Mouse (Mus musculus): ENCODE data around the gene Ndufa6. TPM values are rescaled to one million over a fixed set of nuclear protein-coding genes. Genes with fewer than 3 reads are reported as not detected.

The Ndufa6 gene
- 289 and 293 TPM in 2 replicates for polyA plus RNA-seq (2012; rRNA removed)

DNA sequence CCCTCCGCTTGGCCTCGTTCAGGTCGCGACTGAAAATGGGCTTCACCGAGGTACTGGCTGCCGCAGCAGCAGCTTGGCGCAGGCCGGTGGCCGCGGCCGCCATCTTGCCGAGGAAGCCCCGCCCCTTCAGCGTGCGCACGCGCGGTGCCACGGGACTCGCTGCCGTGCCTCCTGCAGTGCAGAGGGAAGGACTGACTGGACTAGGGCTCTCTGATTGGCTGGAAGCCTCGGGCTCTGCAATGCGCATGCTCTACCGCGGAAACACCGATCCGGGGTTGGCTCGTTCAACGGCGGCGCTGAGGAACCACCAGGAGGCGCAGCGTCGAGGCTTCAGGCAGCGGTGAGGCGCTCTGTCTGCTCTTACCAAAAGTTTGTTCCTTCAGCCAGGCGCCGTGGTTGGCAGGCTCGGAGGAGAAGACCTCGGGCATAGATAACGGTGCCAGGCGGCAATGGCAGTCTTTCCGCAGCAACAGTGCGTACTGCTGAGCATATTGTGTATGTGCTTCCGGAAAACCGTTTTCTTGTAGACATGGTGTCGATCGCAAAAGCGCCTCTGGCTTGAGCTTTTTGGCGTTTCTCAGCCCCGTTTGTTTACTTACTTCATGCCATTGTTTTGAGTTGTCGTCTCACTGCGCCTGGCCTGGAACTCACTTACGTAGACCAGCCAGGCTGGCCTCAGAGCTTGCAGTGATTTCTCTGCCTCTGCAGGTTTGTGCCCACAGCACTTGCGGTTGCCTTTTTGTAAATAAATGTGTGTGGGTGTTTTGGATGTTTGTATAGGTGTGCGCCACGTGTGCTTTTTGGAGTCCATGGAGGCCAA lies at the start of gene Ndufa6:
Ndufa6 (minus strand) TSS at position 197 of the 820 bp plus-strand sequence.

DNA sequence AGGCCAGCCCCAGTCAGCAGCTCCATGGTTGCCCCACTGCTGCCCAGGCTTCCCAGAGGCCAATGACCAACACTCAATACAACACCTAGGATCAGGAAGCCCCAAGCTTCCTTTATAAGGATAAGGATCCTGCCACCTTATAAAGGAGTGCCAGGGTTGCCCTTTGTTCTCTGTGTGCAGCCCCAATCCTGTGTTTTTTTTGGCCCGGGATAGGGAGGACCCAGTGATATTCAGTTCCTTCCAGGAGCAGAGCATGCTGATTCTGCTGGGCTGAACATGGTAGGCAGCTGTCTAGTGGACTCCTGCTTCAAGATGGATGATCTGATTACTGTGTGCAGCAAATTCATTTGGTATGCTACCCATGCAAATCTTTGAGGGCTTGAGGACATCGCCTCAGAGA lies 39.8 kb upstream of the Ndufa6 start, which contains the start of gene Cyp2d11:
Cyp2d11 (minus strand) TSS at position 101 of the 400 bp plus-strand sequence.

DNA sequence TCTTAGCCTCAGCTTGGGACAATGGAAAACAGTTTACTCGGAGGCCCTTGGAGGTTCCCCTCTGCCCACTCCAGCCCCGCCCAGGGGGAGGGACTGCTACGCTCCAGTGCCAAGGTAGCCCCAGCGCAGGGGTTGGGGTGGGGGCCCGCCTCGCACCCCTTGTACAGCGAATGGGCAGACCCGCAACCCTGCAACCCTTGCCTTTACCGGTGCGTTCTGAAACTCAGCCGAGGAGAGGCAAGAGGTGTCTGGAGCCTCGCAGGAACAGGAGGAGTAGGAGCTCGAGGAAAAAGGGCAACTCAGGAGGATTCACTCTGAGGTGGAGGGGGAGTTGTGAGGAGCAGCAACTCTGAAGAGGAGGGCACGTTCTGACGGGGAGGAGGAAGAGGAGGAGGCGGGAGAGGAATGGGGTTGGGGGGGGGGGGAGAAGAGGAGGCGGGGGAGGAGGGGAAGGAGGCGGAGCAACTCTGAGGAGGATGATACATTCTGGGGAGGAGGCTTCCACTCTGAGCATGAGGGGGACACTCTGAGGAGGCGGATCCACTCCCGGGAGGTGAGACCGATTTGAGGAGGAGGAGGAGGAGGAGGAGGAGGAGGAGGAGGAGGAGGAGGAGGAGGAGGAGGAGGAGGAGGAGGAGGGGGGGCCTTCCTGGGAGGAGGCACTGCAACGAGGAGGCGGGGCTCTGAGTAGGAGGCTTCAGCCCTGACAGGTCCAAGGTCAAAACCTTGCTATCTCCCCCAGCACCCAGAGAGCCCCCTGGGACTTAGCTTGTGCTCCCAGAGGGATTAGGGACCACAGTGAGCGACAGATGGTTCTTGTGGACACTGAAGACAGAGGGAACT lies 26.0 kb upstream of the Ndufa6 start, which contains the start of gene Cyp2d22:
Cyp2d22 (minus strand) TSS at position 390 of the 843 bp plus-strand sequence.

DNA sequence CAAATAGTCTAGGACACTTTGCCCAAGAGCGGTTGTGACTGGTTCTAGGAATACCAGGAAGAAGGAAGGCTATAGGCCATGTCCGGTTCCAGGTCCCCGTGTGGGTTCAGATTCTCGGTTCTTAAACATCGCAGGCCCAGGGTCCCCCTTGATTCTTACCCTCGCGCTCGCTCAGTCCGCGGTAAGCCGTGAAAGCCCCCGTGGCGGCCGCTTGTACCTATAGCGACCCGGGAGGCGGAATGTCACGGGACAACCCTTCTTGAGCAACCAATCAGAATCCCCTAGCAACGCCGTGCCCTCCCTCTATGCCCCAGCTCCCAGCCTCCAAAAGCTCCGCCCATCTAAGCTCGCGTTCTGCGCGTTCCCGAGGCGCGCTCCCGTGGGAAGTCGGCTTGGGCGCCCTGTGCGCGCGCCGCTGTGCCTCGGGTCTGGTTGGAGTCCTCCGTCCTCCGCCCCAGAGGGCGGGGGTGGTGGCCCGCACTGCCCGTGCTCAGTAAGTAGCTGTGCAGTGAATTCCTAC lies 15.5 kb downstream of the Ndufa6 start, which contains the start of the genes Naga, Pheta2 and Smdt1:
Naga (minus strand) TSS at position 333 of the 520 bp plus-strand sequence.
Pheta2 (plus strand) TSS at position 350 of the 520 bp plus-strand sequence.
Smdt1 (plus strand) TSS at position 367 of the 520 bp plus-strand sequence.

Other genes with a start within 250 kb of the Ndufa6 start
- gene Ccdc134, start 226.4 kb downstream of the Ndufa6 start, polyA plus RNA-seq (2012; rRNA removed) = 23.7 and 25.0 TPM in 2 replicates
- gene Srebf2, start 207.1 kb downstream of the Ndufa6 start, polyA plus RNA-seq (2012; rRNA removed) = 120 and 126 TPM in 2 replicates
- gene Shisa8, start 141.5 kb downstream of the Ndufa6 start, polyA plus RNA-seq (2012; rRNA removed) = 0.57 and 1.2 TPM in 2 replicates
- gene Tnfrsf13c, start 130.0 kb downstream of the Ndufa6 start, polyA plus RNA-seq (2012; rRNA removed) = 0.14 and 0.28 TPM in 2 replicates
- gene Cenpm, start 109.6 kb downstream of the Ndufa6 start, polyA plus RNA-seq (2012; rRNA removed) = 45.2 and 65.4 TPM in 2 replicates
- gene 1500009C09Rik, start 101.9 kb downstream of the Ndufa6 start, polyA plus RNA-seq (2012; rRNA removed) = 6.7 and 13.2 TPM in 2 replicates
- gene Sept3, start 79.4 kb downstream of the Ndufa6 start, polyA plus RNA-seq (2012; rRNA removed) = 154 and 257 TPM in 2 replicates
- gene Wbp2nl, start 55.4 kb downstream of the Ndufa6 start, polyA plus RNA-seq (2012; rRNA removed) = 0.18 and 0.19 TPM in 2 replicates
- gene Naga, start 15.4 kb downstream of the Ndufa6 start, polyA plus RNA-seq (2012; rRNA removed) = 47.0 and 64.3 TPM in 2 replicates
- gene Pheta2, start 15.4 kb downstream of the Ndufa6 start, polyA plus RNA-seq (2012; rRNA removed) = 4.6 and 5.6 TPM in 2 replicates
- gene Smdt1, start 15.4 kb downstream of the Ndufa6 start, polyA plus RNA-seq (2012; rRNA removed) = 188 and 236 TPM in 2 replicates
- gene Cyp2d22, start 25.9 kb upstream of the Ndufa6 start, polyA plus RNA-seq (2012; rRNA removed) = 11.4 and 15.8 TPM in 2 replicates
- not detected in 2 replicates for gene Cyp2d11, start 39.7 kb upstream of the Ndufa6 start, polyA plus RNA-seq (2012; rRNA removed)
- 0.34 and 0.62 TPM in 2 replicates for gene Cyp2d10, start 52.9 kb upstream of the Ndufa6 start, polyA plus RNA-seq (2012; rRNA removed)
- 0.09 TPM in 1 of 2 replicates, not detected in the other for gene Cyp2d9, start 79.1 kb upstream of the Ndufa6 start, polyA plus RNA-seq (2012; rRNA removed)
- gene Cyp2d12, start 200.8 kb upstream of the Ndufa6 start, polyA plus RNA-seq (2012; rRNA removed) = not detected in 2 replicates